Mouse (Mus musculus): ENCODE data around the gene St5.

The St5 gene

DNA sequence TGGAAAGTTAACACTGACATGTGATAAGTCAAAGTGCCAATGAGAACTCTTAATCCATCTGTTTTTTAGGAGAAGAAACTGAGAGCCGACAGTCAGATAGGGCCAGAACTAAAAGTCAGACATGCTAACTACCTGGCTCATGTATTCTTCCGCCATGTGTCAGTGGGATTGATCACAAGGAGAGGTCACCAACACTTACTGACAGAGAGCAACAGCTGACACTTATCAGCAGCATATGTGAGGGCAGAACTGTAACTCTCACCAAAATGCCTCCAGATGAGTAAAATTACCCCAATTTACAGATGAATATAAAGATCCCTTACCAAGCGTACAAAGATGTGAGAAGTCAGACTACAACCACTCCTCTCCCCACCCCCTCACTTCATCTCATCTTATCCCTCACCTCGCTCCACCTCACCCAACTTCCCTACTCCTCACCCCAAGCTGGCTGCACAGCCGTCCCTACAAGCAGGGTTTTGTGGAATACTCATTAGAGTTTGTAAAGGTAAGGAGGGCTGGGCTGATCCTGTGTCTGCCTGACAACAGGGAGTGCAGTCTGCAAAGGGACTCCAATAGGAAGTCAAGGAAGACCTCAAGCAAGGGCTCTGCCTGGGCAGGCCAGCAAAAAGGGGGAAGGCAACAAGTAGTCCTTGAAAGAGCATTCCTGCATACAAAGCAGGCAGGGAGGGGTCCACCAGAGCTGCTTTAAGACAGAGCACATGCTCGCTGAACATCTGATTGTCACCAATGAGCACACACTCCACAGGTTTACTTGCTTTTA lies 93.7 kb downstream of the St5 start:
- DNase-seq (ENCODE audit: low read depth, low spot score) = no peak

DNA sequence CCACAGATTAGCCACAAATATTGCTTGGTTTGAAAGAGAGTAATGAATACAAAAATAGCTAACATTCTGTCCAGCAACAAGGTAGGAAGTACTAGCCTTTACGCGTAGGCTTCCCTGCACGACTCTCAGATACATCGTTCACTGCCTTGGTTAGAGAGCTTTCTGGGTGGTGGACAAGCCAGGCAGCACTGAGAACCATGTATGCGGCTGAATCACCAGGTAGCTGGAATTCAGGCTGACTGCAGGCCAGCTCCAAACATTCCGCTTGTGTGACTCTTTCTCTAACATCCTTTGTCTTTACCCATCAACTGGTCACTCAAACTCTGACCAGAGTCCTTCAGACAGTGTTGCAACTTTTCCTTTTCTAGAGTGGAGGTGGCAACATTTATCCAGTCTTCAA lies 94.6 kb downstream of the St5 start:
- no peak for DNase-seq (ENCODE audit: low read depth, low spot score)

DNA sequence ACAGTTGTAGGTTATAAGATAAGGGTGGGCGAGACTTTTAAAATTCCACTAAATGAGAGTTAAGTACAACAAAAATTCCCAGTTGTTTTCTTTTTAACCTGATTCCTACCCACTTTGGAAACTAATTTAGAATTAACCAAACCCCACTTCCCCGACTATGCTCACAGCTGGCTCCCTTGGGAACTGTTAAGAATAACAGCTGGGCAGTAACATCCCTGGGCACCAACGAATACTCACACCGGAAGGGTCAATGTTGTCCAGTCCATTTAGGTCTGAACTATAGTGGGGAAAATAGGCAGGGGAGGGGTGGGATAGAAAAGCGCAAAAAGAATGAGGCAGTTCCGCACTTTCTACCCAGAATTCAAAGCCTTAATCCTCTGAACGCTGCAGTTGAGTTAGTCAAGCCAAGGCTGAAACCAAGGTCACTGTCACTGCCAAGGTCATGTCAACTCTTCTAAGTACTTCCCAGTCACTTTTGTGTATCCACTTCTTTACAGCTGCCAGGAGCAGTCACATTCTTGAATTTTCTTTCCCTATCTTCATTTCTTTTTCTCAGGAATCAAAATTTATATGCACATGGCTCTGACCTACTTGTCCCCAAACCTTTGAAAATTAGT lies 96.3 kb downstream of the St5 start:
- no peak for DNase-seq (ENCODE audit: low read depth, low spot score)

DNA sequence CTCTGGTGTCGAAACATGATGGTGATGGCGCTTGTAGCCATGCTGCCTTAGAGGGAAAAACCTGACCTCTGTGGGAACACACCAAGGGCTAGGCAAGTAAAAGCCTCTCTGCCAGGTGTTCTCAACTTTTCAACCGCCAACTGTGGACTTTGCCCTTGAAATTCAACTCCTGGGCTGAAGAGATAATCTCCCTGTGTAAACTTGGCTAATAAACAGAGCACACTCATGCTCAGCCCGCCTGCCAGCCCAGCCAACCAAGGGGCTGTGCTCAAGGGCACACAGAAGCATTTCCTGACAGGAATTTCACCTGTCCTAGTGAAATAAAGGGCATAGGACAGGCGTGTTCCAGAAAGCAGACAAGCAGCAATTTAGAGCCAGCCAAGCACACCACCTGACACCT lies 100.8 kb downstream of the St5 start:
- DNase-seq (ENCODE audit: low read depth, low spot score) = no peak

DNA sequence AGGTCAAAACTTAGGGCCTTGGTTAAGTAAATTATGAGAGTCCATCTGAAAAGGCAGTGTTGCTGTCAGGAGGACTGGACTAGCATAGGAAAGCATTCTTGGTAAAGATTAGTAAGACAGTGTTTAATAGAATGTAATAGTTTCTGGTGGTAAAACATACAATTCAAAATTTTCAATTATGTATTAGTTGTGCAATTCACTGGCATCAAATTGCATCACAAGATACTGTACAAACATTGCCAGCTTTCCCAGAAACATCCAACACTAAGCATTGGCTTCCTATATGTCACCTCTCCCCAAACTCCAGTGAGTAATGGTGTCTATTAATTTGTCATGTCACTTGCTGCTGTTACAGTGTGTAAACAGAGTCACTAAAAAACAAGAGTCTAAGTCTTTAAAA lies 101.4 kb downstream of the St5 start:
- no peak for DNase-seq (ENCODE audit: low read depth, low spot score)

DNA sequence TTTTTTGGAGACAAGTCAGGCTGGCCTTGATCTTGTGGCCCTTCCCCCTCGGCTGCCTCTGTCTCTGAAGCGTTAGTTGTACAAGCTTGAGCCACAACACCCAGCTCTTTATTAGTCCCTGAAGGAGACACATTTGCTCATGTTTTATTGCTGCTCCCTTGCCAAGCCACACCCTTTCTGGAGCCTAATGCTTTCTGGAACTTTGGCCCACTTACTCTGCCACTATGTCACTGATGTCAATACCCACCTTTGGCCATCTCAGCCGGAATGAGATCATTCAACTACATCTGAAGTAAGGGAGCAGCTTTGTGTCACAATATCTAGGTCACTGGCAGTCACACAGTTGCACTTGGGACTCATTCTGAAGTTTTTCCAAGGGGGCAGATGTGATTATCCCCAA lies 102.7 kb downstream of the St5 start:
- DNase-seq (ENCODE audit: low read depth, low spot score) = no peak

DNA sequence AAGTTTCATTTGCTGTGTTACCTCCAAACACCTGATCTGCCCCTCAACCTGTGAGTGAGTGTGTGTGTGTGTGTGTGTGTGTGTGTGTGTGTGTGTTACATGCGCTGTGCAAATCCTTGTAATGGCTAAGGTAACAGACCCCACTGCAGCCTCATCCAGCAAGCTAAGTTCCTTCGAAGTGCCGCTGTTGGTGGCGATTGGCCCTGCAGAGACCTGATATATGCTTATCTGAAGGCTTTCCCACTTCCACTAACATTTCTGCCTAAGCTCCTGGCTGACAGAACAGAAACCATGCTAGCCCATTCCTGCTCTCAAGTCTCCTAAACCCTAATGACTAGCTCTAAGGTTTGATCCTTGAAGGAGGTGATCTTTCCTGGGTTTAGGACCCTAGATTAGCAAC lies 103.4 kb downstream of the St5 start:
- no peak for DNase-seq (ENCODE audit: low read depth, low spot score)

DNA sequence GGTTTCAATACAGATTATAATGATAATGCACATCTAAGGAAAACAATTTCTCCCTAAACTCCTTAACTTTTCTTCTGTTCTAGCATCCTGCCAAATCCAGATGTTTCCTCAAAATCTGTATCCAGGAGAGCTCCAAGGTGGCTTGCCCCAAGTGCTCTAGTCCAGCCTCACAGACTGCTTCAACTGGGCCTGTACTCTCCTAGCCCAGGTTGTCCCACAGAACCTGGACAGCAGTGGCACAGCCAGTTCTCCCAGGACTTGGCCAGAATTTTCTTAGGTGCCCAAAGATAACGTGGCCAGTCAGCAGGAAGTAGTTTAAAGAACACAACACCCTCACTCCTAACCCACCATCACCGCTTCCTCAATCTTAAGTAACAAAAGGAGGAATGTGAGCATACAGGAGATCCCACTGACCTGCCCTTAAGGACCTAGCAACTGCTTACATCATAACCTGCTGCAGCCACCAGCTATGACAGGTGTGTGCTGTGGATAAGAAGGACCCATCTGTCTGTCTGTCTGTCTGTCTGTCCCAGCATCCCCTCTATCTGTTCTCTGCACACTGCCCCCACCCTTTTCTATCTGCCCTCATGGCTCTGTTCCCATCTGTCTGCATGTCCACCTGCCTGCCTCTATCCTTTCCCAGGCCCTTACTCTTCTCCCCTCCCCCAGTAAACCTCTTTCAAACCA lies 108.4 kb downstream of the St5 start:
- no peak for DNase-seq (ENCODE audit: low read depth, low spot score)

DNA sequence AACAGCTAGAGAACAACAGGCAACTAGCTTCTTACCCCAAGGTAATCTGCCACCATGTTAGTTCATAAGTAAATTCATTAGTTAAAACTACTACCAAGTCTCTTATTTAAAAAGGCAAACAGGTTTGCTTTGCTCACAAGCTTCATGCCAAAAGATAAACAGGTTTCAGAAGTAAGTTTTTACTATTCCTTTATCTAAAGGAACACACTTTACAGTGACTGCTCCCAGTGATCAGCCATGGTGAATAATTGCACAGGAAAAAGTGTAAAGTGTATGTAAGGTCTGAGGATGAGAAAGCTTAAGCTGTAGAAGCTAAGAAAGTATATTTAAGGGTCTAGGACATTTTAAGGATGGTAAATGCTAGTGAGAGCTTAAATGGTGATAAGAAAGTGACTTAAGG lies 109.4 kb downstream of the St5 start:
- DNase-seq (ENCODE audit: low read depth, low spot score) = no peak

DNA sequence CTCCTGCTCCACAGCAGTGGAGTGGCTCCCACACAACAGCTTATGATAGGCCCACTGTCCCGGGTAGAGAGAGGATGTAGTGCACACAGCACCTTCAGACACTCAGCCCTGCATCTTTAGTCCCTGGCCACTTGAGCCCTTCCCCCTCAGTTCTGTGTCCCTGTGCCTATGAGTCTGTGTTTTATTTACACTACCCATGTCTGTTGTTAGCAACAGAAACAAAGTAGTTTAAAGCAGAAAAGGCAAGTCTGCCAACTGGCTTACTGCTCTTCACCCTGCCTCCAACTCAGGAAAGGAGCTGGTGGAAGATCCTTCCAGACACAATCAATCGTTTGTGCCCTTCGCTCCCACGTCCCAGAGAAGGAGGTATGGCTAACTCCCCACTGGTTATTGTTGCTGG lies 111.2 kb downstream of the St5 start:
- no peak for DNase-seq (ENCODE audit: low read depth, low spot score)

DNA sequence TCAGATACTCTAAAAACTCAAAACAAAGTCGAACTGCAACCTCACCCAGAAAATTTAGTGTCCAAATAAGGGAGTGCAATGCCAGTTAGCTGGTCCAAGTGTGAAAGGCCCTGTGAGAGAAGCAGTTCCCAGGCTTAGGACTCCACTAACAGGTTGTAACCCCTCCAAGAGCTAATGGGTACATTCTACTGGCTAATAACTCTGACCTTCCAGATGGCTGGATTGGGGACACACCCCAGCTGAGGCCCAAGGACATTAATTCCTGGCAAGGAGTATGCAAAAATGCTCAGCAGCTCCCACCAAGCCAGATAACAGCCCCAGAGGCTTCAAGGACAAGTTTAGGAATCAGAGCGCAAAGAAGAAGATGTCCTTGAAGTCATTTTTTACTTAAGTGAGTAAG lies 112.8 kb downstream of the St5 start:
- no peak for DNase-seq (ENCODE audit: low read depth, low spot score)

DNA sequence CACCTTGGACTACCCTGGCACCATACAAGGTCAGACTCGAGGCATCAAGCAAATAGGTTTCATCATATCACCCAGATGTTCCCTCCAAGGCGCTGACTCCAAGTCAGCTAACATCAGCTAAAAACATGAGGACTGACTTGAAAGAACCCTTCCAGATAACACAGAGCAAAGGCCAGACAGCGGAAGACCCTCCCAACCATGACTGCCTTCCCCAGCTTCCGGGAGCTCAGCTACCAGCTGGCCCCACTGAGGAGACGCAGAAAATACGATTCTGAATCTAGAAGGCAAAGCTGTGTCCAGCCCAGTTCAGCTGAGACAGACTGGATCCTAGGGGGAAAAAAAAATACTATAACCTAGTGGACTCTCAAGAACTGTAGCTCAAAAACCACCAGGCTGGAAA lies 114.4 kb downstream of the St5 start:
- DNase-seq (ENCODE audit: low read depth, low spot score) = no peak

DNA sequence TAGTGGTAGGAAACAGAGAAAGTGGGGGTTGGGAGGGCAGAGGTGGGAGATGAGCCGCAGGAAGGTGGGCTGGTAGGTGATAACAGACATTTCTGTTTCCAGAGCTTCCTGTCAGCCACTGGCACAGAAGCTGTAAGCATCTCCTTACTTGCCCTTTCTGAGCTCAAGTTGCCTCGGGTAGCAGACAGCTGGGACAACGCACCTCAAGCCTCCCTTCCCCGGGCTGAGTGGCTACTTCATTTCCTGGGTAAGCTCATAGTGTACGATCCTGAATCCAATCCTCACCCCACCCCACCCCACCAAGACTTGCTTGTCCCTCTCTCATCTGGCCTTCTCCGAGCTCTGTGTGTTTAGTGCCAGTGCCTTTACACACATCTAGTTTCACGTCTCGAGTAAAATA lies 115.3 kb downstream of the St5 start:
- no peak for DNase-seq (ENCODE audit: low read depth, low spot score)

DNA sequence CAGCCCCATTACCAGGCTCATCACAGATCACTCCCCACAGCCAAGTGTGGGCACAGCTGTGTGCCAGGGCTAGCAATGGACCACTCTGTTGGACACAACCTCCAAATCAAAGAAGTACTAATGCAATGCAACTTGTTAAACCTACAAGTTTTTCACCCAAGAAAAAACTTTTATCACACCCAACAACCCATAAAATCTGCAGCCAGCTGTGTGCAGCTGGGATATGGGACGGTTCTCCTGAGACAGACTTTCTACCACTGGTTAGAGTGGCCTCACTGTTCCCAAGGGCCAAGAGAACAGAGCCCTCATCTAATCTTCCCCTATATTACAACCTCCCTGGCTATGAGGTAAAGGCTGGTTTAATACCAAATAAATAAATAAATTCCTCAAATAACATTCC lies 118.9 kb downstream of the St5 start:
- DNase-seq (ENCODE audit: low read depth, low spot score) = no peak

DNA sequence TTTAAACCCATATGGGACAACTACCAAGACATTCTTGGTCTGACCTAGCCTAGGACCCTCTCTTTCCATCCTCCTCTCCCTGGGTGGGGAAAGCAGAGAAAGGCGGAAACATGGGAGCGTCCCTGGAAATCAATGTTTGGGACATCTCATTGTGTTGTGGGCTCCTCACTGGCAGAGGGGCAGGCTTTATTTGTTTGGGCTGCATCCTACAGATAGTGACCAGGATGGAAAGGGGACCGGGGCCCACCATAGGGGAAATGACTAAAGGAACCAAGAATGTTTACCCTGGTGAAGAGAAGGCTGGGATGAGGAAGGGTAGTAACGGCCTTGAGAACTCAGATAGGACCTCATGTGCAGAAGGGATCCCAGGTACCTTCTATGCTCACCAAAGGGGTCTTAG lies 122.9 kb downstream of the St5 start:
- DNase-seq (ENCODE audit: low read depth, low spot score) = no peak

DNA sequence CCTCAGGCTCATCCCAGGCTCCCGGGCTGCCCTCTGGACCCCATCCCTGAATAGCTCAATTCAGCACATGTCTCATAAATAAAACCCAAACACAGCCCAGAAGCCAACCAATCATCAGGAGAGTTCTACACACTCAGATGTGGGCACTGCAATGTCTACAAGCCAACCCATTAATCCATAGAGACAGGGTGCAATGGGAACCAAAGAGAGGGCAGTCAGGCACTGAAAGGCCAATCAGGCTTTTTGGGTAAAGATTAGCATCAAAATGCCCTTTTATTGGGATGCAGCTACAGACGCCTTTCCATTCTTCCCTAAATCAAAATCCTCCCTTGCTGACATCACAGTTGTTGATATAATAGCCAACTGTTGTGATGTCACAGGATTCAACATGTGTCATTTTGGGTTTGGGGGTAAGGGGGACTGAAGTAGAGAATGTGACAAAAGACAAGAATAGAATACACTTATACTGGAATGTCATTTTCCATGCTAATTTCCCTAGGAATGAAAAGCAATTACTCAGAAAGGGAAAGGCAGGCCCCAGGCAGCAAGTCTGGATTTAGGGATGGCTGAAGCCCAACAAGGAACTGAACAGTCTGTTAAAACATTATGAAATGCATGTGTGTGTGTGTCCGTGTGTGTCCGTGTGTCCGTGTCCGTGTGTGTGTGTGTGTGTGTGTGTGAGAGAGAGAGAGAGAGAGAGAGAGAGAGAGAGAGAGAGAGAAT lies 123.7 kb downstream of the St5 start:
- DNase-seq (ENCODE audit: low read depth, low spot score) = no peak

DNA sequence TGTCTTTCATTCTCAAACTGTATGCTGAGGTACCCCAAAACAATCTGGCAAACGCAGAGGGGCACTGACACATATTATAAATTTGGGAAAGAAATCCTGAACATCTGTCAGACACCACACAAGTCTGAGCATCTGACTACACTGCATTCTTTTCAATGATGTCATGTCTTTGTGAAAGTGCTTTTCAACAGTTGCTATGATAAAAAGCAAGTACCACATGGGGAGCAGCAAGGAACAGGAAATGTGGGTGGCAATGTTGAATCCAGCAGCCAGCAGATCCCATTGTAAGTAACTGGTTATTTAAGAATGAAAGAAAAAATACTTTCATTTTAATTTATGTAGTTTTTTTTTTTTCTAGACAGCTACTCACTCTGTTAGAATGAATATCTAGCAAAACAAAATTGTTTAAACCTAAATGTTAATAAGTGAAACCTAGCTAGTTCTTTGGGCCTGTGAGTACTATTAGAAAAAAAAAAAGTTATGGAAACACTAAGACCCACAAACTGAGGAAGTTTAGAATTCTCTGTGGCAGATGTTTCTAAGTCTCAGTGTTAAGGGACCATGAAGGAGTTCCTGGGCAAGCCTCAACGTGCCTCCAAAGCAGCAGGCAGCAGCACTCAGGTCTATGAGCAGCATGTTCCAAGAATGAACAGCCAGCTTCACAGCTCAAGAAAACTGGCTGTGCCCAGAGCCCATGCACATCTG lies 124.4 kb downstream of the St5 start:
- no peak for DNase-seq (ENCODE audit: low read depth, low spot score)

DNA sequence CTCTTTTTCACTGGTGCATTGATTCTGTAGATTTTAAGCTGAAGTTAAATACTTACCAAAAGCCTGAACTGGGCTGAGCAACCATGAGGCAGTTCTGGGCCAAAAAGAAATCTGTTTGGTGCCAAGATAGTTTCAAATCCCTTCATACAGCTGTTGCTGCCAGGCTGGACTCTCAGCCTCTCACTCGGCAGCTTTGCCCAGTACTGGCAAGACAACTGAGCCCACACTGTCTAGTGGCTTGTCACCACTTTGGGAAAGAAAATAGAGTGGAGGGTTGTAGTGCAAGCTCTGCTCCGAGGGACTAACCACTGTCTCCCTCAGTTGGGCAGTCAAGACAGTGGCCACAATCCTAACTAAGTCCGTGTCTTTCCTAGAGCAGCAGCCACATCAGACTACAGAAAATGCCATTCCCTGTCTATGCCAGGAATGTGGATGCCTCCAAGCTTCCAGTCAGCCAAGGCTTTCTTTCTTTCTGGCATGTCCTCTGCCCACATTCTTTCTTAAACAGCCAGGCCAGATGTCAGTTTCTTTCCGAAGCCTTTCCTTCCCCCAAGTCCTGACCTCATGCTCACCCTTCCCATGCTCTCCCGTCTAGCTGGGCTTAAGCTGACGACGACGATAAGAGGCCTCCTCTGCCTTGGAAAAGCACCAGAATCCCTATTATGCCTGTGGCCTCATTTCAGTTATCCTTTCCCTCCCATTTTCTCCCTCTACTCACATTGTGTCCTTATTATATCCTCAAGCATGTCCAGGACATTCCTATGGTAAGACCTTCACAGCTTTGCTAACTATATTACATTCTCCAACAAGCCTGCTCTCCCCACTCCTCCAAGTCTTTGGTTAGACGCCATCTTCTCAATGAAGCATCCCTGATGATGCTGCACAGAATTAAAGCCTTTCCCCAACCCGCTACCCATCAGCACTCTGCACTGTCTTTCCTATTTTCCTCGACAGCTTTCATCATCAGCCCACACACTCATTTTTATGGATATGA lies 126.8 kb downstream of the St5 start:
- DNase-seq (ENCODE audit: low read depth, low spot score) = no peak

DNA sequence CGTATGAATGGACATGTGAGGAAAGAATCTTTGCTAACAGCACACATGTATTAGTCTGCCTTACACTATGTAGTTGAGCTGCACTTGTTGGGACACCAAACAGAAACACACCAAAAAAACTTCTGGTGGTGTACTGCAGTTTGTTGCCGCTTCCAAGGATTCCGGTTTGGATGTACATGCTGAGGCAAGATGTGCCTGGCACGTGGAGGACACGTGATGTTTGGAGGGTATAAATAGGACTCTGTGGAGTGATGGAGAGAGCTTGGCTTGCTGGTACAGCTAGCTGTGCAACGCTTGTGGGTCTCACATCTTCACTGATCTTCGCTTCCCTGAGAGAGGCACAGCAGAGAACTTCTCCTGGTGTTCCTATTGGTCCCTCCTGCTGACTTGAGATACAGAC lies 129.2 kb downstream of the St5 start:
- DNase-seq (ENCODE audit: low read depth, low spot score) = no peak

DNA sequence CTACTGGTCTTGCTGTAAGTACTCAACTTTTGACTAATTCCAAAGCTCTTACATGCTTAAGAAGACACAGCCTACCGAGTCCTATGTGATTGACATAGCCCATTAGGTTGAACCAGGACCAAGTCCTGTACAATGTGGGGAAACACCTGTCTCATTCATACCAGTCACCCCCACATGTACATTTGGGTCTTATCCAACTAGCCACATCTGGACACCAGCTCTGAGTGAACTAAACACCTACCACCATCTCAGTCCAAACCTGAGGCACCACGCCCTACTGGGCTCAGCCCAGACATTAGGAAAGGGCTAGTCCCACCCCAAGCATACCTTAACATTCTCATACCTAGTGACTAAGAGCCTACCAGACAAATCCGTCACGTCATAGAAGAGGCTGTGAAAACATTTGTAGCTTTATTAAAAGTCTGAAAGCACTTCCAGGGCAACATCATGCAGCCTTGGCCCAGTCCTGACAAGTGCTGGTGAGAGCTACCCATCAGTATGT lies 135.0 kb downstream of the St5 start:
- no peak for DNase-seq (ENCODE audit: low read depth, low spot score)
